Mouse (Mus musculus) heart, postnatal 14 days (tissue): Measurements from ENCODE around the gene Parvb. TPM values are rescaled to one million over a fixed set of nuclear protein-coding genes. Genes with fewer than 3 reads are reported as not detected.

Experiments used
- DNase-seq, 2 experiments: peaks; one replicate each; pipeline ENCODE4 v3.0.0; 2021 to 2022
- intact Hi-C: fragments of 180-260 bp; cut with DNase I; formaldehyde crosslinking; loops from one replicate; pipeline ENCODE4 v1.15.1; 2025
- total RNA-seq, 2 experiments: library from RNA; stranded (reverse); gene quantifications; 2 replicates each; pipeline ENCODE4 v1.2.3; 2021

Gene Parvb
- total RNA-seq, 2 experiments from 2014 or later = 149 to 151 TPM

DNA sequence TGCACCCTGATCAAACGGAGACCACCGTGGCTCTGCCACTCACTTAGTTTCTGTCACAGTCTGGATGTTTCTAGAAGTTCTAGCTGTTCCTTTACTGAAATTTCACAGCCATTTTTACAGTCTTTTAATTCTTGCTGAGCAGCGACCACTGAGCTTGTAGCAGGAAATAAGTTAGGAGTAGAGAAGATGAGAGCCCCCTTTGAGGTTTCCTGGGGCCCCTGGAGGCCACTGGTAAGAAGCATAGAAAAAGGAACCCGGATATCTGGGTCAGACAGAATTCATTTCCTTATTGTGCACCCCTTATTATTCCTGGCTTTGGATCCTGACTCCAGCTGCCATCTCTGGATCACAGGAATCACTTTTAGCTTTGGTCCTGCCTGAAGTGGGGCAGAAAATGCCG lies 123.2 kb downstream of the Parvb start:
- no peak for DNase-seq
- intact Hi-C loops = no loop called here

DNA sequence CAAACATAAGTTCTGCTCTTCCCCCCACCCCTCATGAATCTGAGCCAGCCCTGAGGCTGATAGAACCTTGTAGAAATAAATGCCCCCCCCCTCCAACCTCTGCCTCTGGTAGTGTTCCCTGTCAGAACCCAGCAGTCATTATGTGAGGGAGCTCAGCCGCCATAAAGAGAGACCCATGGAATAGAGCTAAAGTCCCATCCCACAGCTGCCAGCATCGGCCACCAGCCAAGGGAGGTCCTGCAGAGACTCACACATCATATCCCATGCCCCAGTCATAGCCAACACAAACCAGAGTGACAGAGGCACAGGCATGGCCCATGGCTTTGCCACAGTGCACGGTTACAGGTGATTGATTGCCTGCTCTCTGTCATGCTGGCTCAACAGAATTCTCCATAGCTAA lies 132.9 kb downstream of the Parvb start:
- DNase-seq = no peak
- intact Hi-C loops = no loop called here

Other genes starting within 250 kb of the Parvb start
- gene Efcab6, start 166.7 kb upstream of the Parvb start, total RNA-seq = not detected
- gene Sult4a1, start 126.3 kb upstream of the Parvb start, total RNA-seq = under 1 TPM; 0.14 to 0.17 TPM
- gene Pnpla5, start 108.9 kb upstream of the Parvb start, total RNA-seq = not detected
- gene Pnpla3, start 64.2 kb upstream of the Parvb start, total RNA-seq = 10 to 100 TPM in 1 of 2 experiments, 1 to 10 TPM in 1; 8.2 to 10.4 TPM
- 100 to 1,000 TPM; 265 to 269 TPM for gene Samm50, start 39.8 kb upstream of the Parvb start, total RNA-seq
- gene Parvg, start 92.0 kb downstream of the Parvb start, total RNA-seq = 1 to 10 TPM; 2.1 to 5.2 TPM
- gene Shisal1, start 215.1 kb downstream of the Parvb start, total RNA-seq = 1 to 10 TPM in 1 of 2 experiments, under 1 TPM in 1; 0.88 to 1.3 TPM